Mouse (Mus musculus) G1E-ER4 (cell line): Measurements from ENCODE around the gene Abcc4. TPM values are rescaled to one million over a fixed set of nuclear protein-coding genes. Genes with fewer than 3 reads are reported as not detected.

Experiments
- GATA1 ChIP-seq: IDR thresholded peaks from one replicate; pipeline ENCODE4 v1.8.0; 2012; ENCODE audit warnings: low read length, inconsistent platforms
- polyA plus RNA-seq: library from polyadenylated mRNA; stranded (reverse); fragments of >175 nt; gene quantifications from 2 replicates; pipeline ENCODE4 v1.2.3, GENCODE M21; 2012

The Abcc4 gene
- polyA plus RNA-seq, 1 experiment, result 7.8 TPM

DNA sequence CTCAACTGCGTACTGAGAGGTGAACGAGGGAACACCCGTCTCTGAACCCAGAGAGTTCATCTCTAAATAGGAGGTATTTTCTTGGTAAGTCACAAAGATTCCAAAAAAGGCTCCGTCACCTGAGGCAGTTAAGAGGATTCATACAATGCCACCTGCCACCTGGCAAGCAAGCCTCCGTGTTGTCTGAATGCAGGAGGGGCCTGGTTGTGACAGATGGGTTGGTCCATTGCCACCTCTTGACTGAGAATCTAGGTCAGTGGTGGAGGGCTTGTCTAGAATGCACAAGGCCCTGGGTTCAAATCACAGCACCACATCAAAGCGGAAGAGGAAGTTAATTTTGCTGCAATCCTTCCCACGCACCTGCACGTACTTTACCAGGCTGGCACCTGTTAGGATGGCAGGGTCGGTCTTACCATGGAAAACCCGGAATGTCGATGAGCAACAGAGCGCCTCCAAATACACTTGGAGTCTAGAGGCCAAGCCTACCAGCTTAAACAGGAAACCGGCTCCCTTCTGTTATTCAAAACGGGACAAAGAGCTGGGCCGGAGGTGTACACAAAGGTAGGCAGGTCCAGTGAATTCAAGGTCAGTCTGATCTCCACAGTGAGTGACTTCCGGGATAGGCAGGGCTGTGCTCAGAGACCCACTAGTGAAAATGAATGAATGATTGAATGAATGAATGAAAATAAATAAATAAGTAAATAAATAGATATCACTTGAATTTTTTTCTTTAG lies 9.3 kb downstream of the Abcc4 start:
- TF ChIP-seq GATA1, result no peak

DNA sequence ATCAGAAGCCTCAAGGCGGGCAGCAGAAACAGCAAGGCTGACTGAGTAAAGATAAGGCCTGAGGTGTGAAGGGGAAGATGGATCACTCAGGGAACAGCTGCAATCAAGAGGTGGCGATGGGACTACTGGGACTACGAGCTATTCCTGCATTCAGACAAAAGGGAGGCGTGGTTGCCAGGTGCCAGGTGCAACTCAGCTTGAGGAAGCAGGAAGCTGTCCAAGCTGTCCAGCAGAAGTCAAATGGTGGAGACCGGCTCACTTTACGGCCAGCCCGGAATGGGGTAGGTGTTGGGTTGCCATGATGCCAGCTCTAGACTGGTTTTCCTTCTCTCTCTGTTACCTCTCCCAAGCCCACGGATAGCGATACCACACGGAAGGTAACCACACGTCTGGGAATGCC lies 10.2 kb downstream of the Abcc4 start:
- no peak for TF ChIP-seq GATA1

DNA sequence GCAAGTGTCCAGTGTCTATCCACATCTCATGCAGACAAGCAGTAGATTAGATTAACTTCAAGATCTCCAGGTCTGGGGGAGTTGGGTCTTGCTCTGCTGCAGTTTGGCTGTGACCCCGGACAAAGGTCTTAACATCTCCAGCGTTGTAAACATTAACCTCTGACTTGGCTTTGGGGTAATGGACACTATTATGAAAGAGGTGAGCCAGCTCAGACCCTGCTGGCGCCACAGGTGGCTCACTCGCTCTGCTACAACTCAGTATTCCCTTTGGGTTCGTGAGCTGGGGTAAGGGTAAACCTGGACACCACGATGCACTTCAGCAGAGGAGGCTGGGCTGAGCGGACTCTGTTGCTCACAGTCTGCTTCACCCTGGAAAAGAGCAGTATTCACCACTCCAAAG lies 11.7 kb downstream of the Abcc4 start:
- no peak for TF ChIP-seq GATA1

- TF ChIP-seq GATA1, result no peak
Measured at GRCm38 (mm10) chr14:118691910-118692309, 14.1 kb downstream of the Abcc4 start.

DNA sequence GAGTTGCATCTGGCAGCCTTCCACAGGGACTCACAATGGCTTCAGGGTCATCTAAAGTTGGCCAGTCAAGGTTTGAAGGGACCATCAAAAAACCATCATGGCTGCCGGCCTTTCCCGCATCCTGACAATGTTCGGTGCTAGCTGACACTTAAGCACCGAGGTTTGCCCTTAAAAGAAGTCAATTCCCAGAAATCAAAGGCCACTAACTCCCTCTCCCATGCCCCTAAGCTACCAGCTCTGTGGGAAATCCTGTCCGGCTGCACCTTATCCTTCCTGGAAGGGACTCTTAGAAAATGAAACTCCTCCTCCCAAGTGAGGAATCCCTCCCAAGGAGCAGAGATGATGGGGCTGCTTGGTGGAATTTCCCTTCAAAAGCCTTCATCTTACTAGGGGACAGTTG lies 14.6 kb downstream of the Abcc4 start:
- no peak for TF ChIP-seq GATA1

DNA sequence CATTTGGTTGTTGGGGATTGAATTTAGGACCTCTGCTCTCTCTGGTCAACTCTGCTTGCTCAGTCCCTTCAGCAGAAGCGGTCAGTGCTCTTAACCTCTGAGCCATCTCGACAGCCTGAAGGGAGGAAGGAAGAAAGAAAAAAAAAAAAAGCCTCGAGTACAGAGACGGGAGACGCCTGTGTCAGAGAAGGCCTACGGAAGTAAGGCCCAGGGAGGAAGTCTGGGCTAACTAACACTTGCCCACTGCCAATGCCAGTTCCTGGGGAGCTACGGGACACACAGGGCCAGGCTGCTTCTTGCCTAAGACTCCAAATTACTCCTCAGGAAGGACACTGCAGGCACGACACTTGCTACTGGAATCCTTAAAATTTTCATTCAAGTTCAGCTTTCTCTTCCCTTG lies 15.1 kb downstream of the Abcc4 start:
- TF ChIP-seq GATA1, result no peak

DNA sequence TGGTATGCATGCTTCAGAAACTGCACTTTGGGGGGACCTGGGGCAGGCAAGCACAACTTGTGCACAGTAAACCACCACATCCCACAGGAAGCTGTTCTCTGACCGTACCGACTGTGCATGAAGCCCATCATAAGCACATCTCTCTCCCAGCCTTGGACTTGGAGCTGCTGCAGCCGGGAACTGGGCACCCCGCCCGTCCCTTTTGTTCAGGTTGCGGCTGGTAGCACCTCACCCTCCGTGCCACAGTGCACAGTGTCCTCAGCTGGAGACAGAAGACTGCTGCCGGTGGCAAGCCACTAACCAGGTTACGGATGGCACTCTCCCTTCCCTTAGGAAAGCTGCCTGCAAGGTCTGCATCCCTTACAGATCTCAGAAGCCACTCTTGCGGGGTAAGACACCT lies 15.7 kb downstream of the Abcc4 start:
- TF ChIP-seq GATA1, result no peak

- TF ChIP-seq GATA1, result no peak
Measured at GRCm38 (mm10) chr14:118688643-118689042, 17.4 kb downstream of the Abcc4 start.

DNA sequence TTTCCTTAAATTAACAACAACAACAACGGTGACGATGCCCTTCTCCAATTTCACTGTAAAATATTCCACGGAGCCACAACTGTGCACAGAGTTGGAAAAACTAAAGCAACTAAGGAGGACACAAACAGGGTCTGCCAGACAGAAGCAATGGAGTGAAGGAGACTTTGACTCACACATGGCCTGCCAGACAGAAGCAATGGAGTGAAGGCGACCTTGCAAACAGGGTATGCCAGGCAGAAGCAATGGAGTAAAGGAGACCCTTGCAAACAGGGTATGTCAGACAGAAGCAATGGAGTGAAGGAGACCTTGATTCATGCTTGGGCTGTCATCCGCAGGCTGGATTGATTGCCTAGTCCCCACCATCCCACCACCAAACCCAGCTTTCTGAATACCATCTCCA lies 19.2 kb downstream of the Abcc4 start:
- TF ChIP-seq GATA1, result no peak

GRCm38 (mm10) chr14:118685572-118685971 lies 20.4 kb downstream of the Abcc4 start:
- no peak for TF ChIP-seq GATA1

DNA sequence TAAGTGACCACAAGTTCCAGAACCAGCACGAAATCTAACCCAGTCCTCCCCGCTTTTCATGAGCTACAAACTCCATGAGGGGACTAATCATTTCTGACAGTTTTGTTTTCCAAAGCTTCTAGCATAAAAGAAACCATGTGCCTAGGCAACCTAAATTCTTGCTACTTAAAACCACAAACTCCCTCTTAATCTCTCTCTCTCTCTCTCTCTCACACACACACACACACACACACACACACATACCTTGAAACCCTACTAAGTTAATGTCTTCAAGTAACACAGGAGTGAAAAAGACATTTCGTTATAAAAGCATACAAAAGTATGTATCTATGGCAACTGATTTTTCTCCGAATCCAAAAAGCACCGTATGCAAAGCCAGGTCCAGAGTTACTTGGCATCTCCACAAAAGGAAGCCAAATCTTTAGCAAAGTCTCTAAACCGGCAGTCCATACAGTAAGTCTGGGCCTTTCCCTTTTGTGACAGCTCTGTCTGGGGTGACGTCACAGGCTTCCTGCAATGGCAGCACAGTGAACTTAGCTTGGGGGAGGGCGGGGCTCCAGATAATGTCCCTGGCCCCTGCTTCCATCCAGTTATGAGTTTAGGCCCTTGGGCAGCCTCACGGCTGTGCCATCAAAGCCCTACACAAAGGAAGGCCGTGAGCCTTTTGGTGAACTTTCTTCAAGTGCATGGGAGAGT lies 23.5 kb downstream of the Abcc4 start:
- no peak for TF ChIP-seq GATA1

DNA sequence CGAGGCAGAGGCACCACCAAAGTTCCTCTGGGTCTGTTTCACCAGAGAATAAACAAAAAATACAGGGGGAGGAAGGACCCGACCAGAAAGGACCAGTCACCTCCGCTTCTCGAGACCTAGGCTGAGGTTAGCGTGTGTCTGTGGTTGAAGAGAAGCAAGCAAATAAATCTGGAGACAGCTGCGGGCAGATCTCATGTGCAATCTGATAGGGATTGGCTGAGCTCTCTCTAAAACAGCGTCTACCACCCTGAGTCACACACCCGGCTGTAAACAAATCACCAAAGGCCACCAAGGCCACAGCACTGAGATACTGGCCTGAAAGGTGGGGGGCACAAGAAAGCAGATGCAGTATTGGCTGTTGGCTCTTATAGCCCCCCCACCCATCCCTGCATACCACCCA lies 24.9 kb downstream of the Abcc4 start:
- no peak for TF ChIP-seq GATA1

DNA sequence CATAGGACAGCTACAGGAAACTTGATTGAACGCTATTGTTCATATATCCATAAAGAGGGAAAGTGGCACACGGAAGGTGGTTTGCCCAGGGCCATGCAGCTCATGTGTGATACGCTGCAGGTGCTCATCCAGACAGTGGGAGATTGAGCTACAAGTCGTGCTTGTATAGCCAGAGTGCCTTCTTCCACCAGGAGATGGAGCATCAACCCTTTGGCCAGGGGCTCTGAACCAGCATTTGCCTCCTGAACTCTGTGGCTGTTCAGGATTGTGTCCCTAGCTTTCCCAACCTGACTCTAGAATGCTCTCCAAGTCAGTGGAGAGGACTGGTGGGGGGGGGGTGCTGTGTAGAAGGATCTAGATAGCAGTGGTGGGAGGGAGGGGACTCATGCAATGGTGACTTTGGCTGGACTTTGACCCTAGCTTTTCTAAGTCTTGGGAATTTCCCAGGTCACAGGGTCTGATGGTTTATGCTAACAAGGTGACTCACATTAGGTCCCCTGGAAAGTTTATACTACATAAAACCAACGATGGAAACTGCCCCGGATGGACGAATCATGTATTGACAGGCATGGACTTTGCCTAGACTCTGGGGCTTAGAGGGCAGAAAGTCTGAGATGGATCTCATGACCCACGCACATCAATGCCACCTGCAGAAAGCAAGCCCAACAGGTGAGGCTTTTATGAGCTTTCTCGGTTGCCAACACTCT lies 27.6 kb downstream of the Abcc4 start:
- no peak for TF ChIP-seq GATA1

DNA sequence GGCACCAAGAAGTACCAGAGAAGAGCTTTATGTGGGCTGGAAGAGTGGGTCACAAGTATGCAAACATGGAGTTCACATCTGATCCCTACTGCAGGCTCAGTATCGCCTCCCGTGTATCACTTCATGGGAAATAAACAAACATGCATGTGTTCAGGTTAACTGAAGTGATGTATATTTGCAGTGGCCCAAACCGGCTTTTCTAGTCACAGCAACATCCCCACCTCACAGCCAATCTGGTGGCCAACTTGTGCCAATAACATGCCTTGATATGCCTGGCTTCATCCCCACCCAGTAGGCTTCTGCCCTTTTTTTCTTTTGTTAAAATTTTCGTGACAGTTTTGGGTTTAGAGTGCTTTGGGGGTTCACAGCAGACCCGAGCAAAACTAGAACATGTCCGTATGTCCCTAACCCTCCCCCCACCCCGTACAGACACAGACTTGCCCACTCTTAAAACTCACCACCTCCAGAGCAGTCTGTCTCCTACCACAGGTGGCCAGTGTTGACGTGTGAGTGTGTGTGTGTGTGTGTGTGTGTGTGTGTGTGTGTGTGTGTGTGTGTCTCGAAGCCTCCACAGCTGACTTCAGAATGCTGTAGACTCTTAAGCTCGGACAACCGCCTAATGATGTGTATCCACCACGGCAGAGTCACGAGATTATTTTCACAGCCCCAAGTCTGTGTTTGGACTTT lies 29.6 kb downstream of the Abcc4 start:
- no peak for TF ChIP-seq GATA1

DNA sequence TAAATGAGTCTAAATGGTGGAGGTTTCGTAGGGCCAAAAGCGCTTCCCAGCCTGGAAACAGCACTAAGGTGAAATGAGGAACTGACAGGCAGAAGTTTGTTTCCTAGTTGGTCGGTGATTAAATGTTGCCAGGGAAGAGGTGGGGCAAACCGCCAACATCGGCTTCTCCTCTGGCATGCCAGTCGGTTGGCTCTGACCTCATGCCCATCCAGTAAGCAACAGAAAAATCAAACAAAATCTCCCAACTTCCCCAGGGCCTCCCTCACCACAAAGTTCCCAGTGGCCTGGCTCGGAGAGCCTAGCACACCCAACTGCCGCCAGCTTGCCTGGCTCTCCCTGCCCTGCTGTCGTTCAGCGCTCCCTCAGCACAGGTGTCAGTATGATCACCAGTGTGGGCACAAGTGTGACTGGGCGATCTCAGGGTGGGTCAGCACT lies 31.3 kb downstream of the Abcc4 start:
- TF ChIP-seq GATA1, result no peak

- no peak for TF ChIP-seq GATA1
Measured at GRCm38 (mm10) chr14:118674224-118674623, 31.8 kb downstream of the Abcc4 start.
